Mouse (Mus musculus) macrophage (primary cell): ENCODE results near the gene Ugt1a10. TPM values are rescaled to one million over a fixed set of nuclear protein-coding genes. Genes with fewer than 3 reads are reported as not detected.

Source experiments
- H3K27ac ChIP-seq: fragments of 350-480 bp; formaldehyde crosslinking; 2 replicates; pipeline ENCODE4 v1.9.0; 2021
- H3K36me3 ChIP-seq: fragments of 350-480 bp; formaldehyde crosslinking; 2 replicates; pipeline ENCODE4 v1.9.0; 2021; ENCODE audit errors: inconsistent target
- H3K4me3 ChIP-seq: fragments of 350-480 bp; formaldehyde crosslinking; 2 replicates; pipeline ENCODE4 v1.9.0; 2021; ENCODE audit errors: inconsistent target
- H3K79me2 ChIP-seq: fragments of 350-480 bp; formaldehyde crosslinking; 2 replicates; pipeline ENCODE4 v1.9.0; 2021; ENCODE audit errors: inconsistent target
- WGBS: methylation state at CpG from one replicate; pipeline ENCODE4 v1.1.7; 2026; ENCODE audit warnings: inconsistent platforms; ENCODE audit not compliant: missing documents; 5-methylcytosine and 5-hydroxymethylcytosine counted together
- polyA plus RNA-seq: library from polyadenylated mRNA; stranded (reverse); fragments of 250-400 nt; gene quantifications from 3 replicates; pipeline ENCODE4 v1.2.4, GENCODE M21; 2018; ENCODE audit warnings: inconsistent platforms

Gene Ugt1a10
- polyA plus RNA-seq, 1 experiment from 2014 or later: not detected

DNA sequence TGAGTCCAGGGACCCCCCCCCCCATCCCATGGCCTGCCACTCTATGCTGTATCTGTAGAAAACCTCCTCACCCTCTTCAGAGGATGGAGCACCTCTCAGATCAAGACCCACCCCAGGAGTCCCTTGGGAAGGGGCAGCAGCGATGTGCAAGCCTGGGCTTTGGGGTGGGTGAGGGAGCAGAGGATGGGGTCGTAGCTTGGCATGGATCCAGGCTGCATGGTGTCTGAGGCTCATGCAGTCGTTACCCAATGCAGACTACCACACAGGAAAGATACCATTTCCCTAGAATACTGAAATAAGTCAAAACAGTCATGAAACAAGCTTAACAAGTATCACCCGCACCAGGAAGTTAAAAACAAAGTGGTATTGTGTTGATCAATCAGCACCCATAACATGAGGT, 193.5 kb downstream of the Ugt1a10 start:
- no peak overlapping the region for H3K4me3 ChIP-seq
- WGBS: 54% methylated on average over 4 of the region's 4 CpGs
- no peak overlapping the region for H3K27ac ChIP-seq
- no peaks in the 10 kb centered on the region for H3K36me3 ChIP-seq
- H3K79me2 ChIP-seq: no peaks in the 10 kb centered on the region

DNA sequence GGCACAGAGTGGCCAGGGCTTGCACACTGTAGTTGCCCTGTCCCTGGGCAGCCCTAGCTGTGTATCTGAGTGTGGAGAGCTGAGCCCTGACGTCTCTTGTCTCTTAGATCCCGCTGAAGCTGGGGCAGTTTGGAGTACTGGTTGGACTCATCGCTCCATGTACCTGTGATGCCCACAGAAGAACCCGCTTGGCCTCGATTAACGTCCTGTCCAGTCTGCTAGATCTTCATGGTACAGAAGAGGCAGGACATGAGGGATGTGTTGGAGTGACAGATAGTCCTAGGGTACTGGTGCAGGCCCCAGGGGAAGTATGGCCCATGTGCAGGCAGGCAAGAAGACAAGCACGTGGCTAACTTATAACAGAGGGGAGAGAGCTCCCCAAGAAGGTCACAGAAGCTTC, 194.4 kb downstream of the Ugt1a10 start:
- Histone ChIP-seq H3K4me3 (no peak overlapping the region), H3K27ac (no peak overlapping the region), H3K79me2 (no peaks in the 10 kb centered on the region), H3K36me3 (no peaks in the 10 kb centered on the region)
- WGBS: 83% methylated on average over 7 of the region's 7 CpGs

DNA sequence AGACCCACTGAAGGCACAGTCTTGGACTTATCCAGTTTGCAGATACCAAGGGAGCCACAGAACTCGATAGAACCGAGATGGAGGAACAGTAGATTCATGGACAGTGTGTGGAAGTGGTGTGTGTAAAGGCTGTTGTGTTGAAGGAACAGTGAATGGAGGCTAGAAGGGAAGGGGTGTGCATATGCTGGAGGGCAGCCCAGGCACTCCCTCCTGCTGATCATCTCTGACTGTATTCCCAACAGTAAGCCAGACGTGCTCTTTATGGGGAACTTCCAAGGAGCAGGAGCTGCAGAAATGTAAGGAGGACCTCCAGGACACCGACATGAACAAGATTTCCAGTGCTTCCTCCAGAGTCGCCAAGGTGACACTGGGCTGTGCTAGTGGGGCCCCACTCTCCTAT, 194.8 kb downstream of the Ugt1a10 start:
- Histone ChIP-seq H3K27ac (no peak overlapping the region), H3K36me3 (no peaks in the 10 kb centered on the region)
- WGBS: 89% methylated on average over 5 of the region's 5 CpGs

DNA sequence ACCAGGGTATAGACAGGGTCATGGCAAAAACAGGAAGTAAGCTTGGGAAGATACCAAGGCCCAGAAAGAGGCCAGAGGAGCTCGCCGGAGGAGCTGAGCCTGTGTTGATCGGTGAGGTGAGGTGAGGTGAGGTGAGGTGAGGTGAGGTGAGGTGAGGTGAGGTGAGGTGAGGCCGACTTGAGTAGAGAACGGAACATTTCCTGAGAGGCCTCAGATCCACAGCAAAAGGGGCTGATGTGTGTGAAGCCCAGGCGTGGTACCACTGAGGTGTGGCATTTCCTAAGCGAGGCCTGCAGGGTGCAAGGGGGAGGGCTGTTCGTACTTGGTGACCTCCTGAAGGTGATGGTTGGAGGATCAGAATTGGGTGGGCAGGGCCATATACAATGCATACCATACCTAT, 197.9 kb downstream of the Ugt1a10 start:
- Histone ChIP-seq H3K27ac (no peak overlapping the region), H3K4me3 (no peak overlapping the region), H3K36me3 (no peaks in the 10 kb centered on the region), H3K79me2 (no peaks in the 10 kb centered on the region)
- 61% methylated on average over 8 of the region's 8 CpGs for WGBS

More for the DNA sequence above, 194.8 kb downstream of the Ugt1a10 start:
- no peaks in the 10 kb centered on the region for H3K79me2 ChIP-seq
- H3K4me3 ChIP-seq: no peak overlapping the region

DNA sequence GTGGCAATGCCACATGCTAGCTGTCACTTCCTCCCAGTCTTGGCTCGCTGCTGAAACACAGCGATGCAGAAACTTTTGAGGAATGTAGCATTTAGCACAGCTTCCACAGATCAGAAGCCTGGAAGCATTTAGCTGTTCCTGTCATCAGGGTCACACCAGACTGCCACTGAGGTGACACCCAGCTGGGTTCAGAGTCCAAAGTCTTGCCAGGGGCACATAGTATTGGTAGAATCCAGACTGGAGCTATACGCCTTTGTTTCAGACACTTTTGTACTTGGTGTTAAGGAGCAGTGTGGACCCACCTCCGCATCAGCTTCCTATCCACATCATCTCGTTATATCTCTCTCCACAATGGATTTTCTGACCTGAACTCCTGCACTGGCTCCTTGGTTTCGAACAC, 198.4 kb downstream of the Ugt1a10 start:
- Histone ChIP-seq H3K27ac (no peak overlapping the region), H3K36me3 (no peaks in the 10 kb centered on the region), H3K79me2 (no peaks in the 10 kb centered on the region), H3K4me3 (no peak overlapping the region)
- WGBS: 76% methylated on average over 6 of the region's 6 CpGs

DNA sequence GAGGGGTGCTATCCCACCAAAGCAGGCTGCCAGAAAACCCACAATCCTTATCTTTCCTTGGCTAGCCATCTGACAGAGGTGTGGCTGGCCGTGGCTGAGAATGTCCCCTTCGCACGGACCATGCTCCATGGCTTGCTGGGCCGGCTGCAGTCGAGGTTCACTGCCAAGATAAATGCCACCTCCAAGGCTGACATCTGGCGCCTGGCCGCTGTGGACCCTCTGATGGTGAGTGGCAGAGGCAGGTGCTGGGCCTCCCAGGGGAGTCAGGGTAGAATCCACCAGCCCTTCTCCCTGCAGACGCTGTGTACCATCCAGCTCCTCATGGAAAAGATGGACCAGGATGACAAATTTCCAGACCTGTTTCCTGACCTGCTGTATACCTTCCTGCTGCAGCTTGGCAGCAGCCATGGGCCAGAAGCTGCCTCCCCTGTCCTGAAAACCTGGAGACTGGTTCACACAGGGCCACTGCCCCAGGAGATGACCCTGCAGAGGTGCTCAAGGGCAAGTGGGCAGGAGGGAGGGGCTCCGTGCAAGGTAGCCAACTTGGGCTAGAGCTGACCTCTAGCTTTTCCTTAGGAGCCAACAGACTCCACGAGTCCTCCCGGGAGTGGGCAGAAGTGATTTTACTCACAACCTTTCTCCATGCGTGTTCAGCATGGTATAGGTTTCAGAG, 199.7 kb downstream of the Ugt1a10 start:
- H3K27ac ChIP-seq: no peak overlapping the region
- 91% methylated on average over 12 of the region's 12 CpGs for WGBS
- H3K4me3 ChIP-seq: no peak overlapping the region
- no peaks in the 10 kb centered on the region for H3K79me2 ChIP-seq
- no peaks in the 10 kb centered on the region for H3K36me3 ChIP-seq

DNA sequence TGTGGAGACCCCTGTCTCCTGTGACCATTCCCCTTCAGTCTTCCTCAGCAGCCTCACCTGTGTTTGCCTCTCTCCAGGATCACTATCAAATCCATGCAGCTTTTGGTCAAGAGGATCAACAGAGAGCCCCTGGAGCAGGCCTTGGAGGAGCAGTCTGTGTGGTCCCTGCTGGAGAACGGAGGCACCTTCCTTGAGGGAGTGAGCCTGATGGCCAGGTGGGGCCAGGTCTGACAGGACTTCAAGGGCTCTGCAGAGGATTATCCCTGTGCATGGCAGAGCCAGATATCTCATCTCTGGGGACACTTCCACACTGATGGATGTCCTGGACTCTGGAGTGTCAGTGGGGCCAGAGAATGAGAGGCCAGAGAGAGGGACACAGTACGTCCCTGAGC, 200.3 kb downstream of the Ugt1a10 start:
- H3K4me3 ChIP-seq: no peak overlapping the region
- H3K79me2 ChIP-seq: no peaks in the 10 kb centered on the region
- WGBS: 62% methylated on average over 2 of the region's 2 CpGs
- no peaks in the 10 kb centered on the region for H3K36me3 ChIP-seq
- no peak overlapping the region for H3K27ac ChIP-seq

DNA sequence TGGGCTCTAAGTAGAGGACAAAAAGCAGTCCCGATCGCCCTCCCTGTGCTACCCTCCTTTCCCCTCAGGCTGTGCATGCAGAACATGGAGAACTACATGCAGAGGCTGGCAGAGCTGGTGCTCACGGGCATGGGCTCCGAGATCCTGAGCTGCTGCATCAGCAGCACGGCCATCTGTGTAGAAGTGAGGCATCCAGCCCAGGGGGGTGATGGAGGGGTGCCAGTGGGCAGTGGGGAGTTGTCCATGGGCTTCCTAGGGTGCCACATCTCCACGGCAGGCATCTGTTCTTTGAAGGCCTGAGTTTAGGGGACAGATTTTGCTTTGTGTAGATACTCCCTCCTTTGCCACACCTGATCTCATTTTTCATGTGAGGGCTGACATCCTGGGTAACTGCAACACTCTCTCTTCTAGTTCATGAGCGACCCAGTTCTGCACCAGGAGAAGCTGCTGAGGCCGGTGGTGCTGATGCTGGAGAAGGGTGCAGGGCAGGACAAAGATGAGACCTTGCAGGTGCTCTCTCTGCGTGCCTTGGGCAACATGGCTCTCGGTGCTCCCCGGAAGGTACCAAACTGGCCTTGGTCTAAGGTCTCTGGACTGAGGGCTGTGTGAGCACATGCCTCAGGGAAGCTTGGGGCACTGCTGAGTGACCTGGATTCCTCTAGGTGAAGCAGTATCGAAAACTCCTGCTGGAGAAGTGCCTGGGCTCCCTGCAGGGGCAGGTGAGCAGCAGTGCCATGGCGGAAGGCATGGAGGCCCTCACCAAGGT, 201.0 kb downstream of the Ugt1a10 start:
- H3K79me2 ChIP-seq: no peaks in the 10 kb centered on the region

DNA sequence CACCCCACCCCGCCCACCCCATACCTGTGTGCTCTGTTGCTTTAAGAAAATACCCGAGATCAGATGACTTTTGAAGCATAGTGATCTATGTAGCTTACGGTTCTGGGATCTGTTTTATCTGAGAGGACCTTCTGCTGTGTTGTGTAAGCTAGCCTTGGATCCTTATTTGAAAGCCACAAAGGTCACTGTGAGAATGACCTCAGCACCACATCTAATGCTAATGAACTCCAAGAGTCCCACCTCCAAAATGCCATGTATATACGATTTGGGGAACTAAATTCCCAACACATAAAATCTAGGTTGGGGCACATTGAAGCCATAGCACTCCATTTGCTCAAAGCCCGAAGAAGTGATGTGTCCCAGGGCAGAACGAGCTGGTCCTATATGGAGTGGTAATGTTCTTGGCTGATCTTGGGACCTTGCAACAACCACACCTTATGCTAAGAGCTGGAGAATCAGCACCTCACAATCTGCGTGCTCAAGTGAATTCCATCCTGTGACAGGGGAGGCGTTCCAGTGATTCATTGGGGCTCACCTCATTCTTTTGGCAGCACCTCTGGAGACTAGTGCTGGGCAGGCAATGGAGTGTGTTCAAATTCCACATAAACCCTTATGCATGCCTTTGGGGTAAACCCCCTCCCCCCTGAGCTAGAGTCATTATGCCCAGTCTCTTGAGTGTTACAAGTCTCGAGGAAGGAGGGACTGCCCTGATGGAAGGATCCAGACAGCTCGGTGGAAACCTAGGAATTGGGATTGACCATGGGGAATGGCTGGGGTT, 201.9 kb downstream of the Ugt1a10 start:
- H3K4me3 ChIP-seq: no peak overlapping the region
- H3K36me3 ChIP-seq: no peaks in the 10 kb centered on the region
- 83% methylated on average over 10 of the region's 10 CpGs for WGBS
- no peaks in the 10 kb centered on the region for H3K79me2 ChIP-seq
- H3K27ac ChIP-seq: no peak overlapping the region

More for the DNA sequence above, 201.0 kb downstream of the Ugt1a10 start:
- Histone ChIP-seq H3K36me3 (no peaks in the 10 kb centered on the region), H3K27ac (no peak overlapping the region), H3K4me3 (no peak overlapping the region)
- WGBS: 85% methylated on average over 13 of the region's 13 CpGs

DNA sequence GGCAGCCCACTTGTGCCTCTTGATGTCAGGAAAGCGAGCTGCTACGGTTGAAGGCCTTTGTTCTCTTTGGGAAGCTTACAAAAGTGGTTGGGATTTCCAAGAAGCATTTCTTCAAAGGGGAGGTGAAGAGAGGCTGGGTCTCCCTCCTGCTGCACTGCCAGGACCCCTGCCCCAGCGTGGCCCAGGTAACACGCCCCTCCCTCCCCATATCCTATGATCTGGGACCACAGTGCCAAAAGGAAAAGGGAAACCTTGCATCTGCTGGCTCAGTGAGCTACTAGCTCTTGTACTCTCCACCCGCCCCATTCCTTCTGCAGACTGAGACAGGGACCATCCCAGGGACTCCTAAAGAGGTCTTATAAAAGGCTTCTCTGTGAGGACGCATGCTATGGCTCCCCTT, 202.5 kb downstream of the Ugt1a10 start:
- H3K4me3 ChIP-seq: no peak overlapping the region
- 85% methylated on average over 6 of the region's 6 CpGs for WGBS
- peaks cover under 1% of the 10 kb centered on the region; the same call in 1 of the 2 replicates for H3K36me3 ChIP-seq

DNA sequence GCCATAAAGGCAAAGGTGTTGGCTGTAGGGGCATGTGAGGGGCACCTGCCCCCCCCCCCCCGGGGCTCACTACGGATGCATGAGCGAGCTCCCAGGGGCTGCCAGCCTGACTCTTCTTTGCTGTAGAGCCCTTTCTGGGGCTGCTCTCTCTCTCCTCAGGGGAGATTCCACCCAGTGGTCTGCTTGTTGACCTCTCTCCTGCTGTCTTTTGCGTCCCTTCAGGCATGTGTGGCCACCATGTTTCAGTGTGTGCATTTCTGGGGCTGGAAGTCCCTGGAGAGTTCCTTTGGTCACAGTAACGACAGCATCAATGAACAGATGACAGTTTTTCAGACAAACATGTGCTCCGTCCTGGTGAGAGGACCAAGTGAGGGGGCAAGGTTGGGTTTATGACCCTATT, 203.2 kb downstream of the Ugt1a10 start:
- peaks cover 8% of the 10 kb centered on the region for H3K36me3 ChIP-seq
- H3K4me3 ChIP-seq: no peak overlapping the region
- 72% methylated on average over 6 of the region's 6 CpGs for WGBS
- no peak overlapping the region for H3K27ac ChIP-seq
- H3K79me2 ChIP-seq: no peaks in the 10 kb centered on the region

More for the DNA sequence above, 202.5 kb downstream of the Ugt1a10 start:
- Histone ChIP-seq H3K79me2 (no peaks in the 10 kb centered on the region), H3K27ac (no peak overlapping the region)

DNA sequence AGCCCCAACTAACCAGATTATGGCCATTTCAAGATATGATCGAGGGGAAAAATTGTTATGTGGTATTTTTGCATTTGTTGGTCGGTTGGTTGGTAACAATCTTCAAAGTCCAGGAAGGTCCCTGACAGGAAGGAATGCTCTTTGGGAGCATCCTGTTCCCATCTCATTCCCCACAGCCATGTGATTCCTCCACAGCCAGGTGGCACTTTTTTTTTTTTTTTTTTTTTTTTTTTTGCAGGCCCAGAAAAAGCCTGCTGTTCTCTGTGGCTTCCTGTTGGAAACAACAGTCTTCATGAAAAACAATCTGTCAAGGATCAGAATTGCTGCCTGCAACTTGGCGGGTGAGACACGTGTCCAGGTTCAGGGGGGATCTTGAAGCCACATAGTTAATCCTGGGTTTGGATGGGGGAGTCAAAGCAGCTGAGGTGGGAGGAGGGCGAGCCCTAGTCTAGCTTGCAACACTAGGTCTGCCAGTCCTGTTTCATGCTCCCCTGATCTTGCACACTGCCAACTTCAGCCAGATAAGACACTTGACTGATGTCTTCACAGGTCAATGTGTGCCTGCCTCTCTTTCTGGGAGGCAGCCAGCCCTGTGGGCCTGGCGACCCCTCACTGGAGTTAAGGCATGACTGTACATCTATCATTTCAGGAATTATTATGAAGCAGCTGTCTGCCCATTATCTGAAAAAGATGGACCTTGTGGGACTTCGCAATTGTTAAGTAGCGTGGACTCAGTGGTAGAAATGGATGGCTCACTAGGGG, 203.9 kb downstream of the Ugt1a10 start:
- no peak overlapping the region for H3K4me3 ChIP-seq
- WGBS: 51% methylated on average over 8 of the region's 8 CpGs
- peaks cover 15% of the 10 kb centered on the region for H3K36me3 ChIP-seq
- no peaks in the 10 kb centered on the region for H3K79me2 ChIP-seq
- no peak overlapping the region for H3K27ac ChIP-seq

DNA sequence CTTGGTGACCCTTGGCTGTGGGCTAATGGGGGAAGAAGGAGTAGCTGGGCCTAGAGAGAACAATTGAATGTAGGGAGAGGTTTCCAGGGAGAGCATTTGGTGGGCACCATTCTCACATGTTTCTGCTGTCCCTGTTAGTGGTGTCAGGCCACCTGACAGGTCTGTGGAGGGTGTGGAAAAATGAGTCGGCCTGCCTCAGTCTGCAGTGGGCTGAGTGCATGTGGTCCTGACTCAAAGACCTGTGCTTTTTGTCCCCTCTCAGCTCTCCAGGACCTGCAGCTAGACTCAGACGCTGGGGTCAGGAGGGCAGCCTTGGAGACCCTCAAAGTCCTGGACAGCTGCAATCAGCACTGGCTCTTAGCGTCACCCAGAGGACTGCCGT, 204.4 kb downstream of the Ugt1a10 start:
- Histone ChIP-seq H3K36me3 (peaks cover 20% of the 10 kb centered on the region), H3K4me3 (no peak overlapping the region), H3K79me2 (no peaks in the 10 kb centered on the region), H3K27ac (no peak overlapping the region)
- 85% methylated on average over 4 of the region's 4 CpGs for WGBS

DNA sequence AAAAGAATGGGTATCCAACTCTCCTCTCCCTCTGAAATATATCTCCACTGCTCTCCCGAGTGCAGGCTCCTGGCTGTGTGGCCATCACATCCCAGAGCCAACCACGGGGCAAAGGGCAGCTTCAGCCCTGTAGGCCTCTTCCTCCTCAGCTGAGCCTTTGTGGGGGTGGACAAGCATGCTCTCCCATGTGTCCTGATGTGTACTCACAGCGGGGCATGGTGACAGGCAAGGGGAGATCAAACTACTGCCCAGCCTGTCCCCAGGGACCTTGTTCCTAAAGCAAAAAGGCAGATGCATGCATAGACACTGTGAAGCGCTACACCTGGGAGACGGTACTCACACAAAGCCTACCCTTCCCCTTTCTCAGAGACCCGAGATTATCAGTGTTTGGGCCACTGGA, 204.9 kb downstream of the Ugt1a10 start:
- Histone ChIP-seq H3K27ac (no peak overlapping the region), H3K36me3 (peaks cover 25% of the 10 kb centered on the region), H3K79me2 (no peaks in the 10 kb centered on the region), H3K4me3 (no peak overlapping the region)
- WGBS: 82% methylated on average over 6 of the region's 6 CpGs
